Mouse (Mus musculus) midbrain, embryonic 12.5 days (tissue): ENCODE measurements around the gene Cited4. TPM values are rescaled to one million over a fixed set of nuclear protein-coding genes. Genes with fewer than 3 reads are reported as not detected.
A peak's percentile ranks its signal among the peaks of the same experiment; 100 is the strongest.

Experiments
- ATAC-seq: fragments of 200-750 bp; cut with Nextera tagmentation; 2 replicates; pipeline ENCODE4 v1.8.0; 2017; ENCODE audit warnings: low read depth, moderate TSS enrichment, moderate library complexity; ENCODE audit not compliant: low FRiP score
- H3K27ac ChIP-seq: fragments of 300-500 bp; sonication (generic); replicated peaks from 2 replicates; pipeline ENCODE4 v1.5.1; 2016; ENCODE audit warnings: mild to moderate bottlenecking
- H3K27me3 ChIP-seq: fragments of 300-500 bp; sonication (generic); 2 replicates; pipeline ENCODE4 v1.6.1; 2016; ENCODE audit warnings: mild to moderate bottlenecking
- H3K36me3 ChIP-seq: fragments of 300-500 bp; sonication (generic); 2 replicates; pipeline ENCODE4 v1.6.1; 2016
- H3K4me1 ChIP-seq: fragments of 300-500 bp; sonication (generic); 2 replicates; pipeline ENCODE4 v1.6.1; 2016
- H3K4me2 ChIP-seq: fragments of 300-500 bp; sonication (generic); replicated peaks from 2 replicates; pipeline ENCODE4 v1.6.1; 2016; ENCODE audit warnings: mild to moderate bottlenecking, moderate library complexity
- H3K4me3 ChIP-seq: fragments of 300-500 bp; sonication (generic); 2 replicates; pipeline ENCODE4 v1.5.1; 2016; ENCODE audit warnings: mild to moderate bottlenecking
- H3K9ac ChIP-seq: fragments of 300-500 bp; sonication (generic); replicated peaks from 2 replicates; pipeline ENCODE4 v1.6.1; 2016; ENCODE audit warnings: mild to moderate bottlenecking, moderate library complexity
- H3K9me3 ChIP-seq: fragments of 300-500 bp; sonication (generic); 2 replicates; pipeline ENCODE4 v1.6.1; 2016; ENCODE audit warnings: mild to moderate bottlenecking
- WGBS: fragments of 180-500 bp; shearing (Covaris S2); methylation state at CpG from one replicate; pipeline ENCODE4 v1.1.7; 2016; 5-methylcytosine and 5-hydroxymethylcytosine counted together
- polyA plus RNA-seq: library from polyadenylated mRNA; unstranded; fragments of >200 nt; fragmentation: Nextera tagmentation; extraction: Ambion mirVana; gene quantifications from 2 replicates; pipeline ENCODE4 v1.2.1, GENCODE M21; 2016

Cited4 gene
- 5.3 and 5.4 TPM in 2 replicates for polyA plus RNA-seq

- H3K27me3 ChIP-seq: peaks cover 58% of the 10 kb centered on the region
- H3K4me1 ChIP-seq: peaks cover 16% of the 10 kb centered on the region
- WGBS: under 1% methylated on average over 50 of the region's 50 CpGs
- H3K4me2 ChIP-seq: peak within 1 kb of the TSS; percentile 96
- no peak within 1 kb of the TSS for H3K27ac ChIP-seq
- peak within 1 kb of the TSS; percentile 54 for H3K9ac ChIP-seq
- H3K36me3 ChIP-seq: no peaks in the 10 kb centered on the region
- peak within 1 kb of the TSS; percentile 54 for H3K4me3 ChIP-seq
- H3K9me3 ChIP-seq: no peaks in the 10 kb centered on the region
- peak; percentile 90 for ATAC-seq
These were observed at the start of gene Cited4 for GRCm38 (mm10) chr4:120666358-120667024. TSS of gene Cited4 (plus strand) at chr4:120666572.

GRCm38 (mm10) chr4:120627728-120628127, 38.6 kb upstream of the Cited4 start:
- Histone ChIP-seq H3K4me2 (no peak overlapping the region), H3K27me3 (no peaks in the 10 kb centered on the region), H3K36me3 (no peaks in the 10 kb centered on the region), H3K4me3 (no peak overlapping the region), H3K9ac (no peak overlapping the region), H3K4me1 (no peaks in the 10 kb centered on the region), H3K9me3 (no peaks in the 10 kb centered on the region), H3K27ac (no peak overlapping the region)
- WGBS: 86% methylated on average over 6 of the region's 6 CpGs
- ATAC-seq: no peak

GRCm38 (mm10) chr4:120630218-120630931, 36.0 kb upstream of the Cited4 start:
- Histone ChIP-seq H3K4me3 (no peak overlapping the region), H3K27ac (no peak overlapping the region), H3K4me2 (no peak overlapping the region), H3K36me3 (no peaks in the 10 kb centered on the region), H3K4me1 (no peaks in the 10 kb centered on the region), H3K27me3 (no peaks in the 10 kb centered on the region), H3K9ac (no peak overlapping the region), H3K9me3 (no peaks in the 10 kb centered on the region)
- no peak for ATAC-seq
- 86% methylated on average over 8 of the region's 8 CpGs for WGBS

- Histone ChIP-seq H3K4me3 (no peak overlapping the region), H3K27ac (no peak overlapping the region), H3K9me3 (no peaks in the 10 kb centered on the region), H3K4me2 (no peak overlapping the region), H3K9ac (no peak overlapping the region), H3K27me3 (no peaks in the 10 kb centered on the region), H3K36me3 (no peaks in the 10 kb centered on the region), H3K4me1 (no peaks in the 10 kb centered on the region)
- ATAC-seq: no peak
- 75% methylated on average over 6 of the region's 6 CpGs for WGBS
These were observed 34.5 kb upstream of the Cited4 start for GRCm38 (mm10) chr4:120631828-120632227.

- no peaks in the 10 kb centered on the region for H3K36me3 ChIP-seq
- H3K27ac ChIP-seq: no peak overlapping the region
- no peak for ATAC-seq
- no peak overlapping the region for H3K9ac ChIP-seq
- H3K4me1 ChIP-seq: peaks cover 3% of the 10 kb centered on the region; the same call in 1 of the 2 replicates
- no peaks in the 10 kb centered on the region for H3K27me3 ChIP-seq
- no peak overlapping the region for H3K4me3 ChIP-seq
- 81% methylated on average over 2 of the region's 2 CpGs for WGBS
- H3K4me2 ChIP-seq: no peak overlapping the region
- H3K9me3 ChIP-seq: no peaks in the 10 kb centered on the region
These were observed 31.0 kb upstream of the Cited4 start for GRCm38 (mm10) chr4:120635351-120635750.

- 93% methylated on average over 6 of the region's 6 CpGs for WGBS
- ATAC-seq: no peak
These were observed 24.4 kb upstream of the Cited4 start for GRCm38 (mm10) chr4:120641946-120642345.

GRCm38 (mm10) chr4:120643899-120644298, 22.5 kb upstream of the Cited4 start:
- H3K4me1 ChIP-seq: peaks cover 3% of the 10 kb centered on the region; the same call in 1 of the 2 replicates
- no peak overlapping the region for H3K4me2 ChIP-seq
- H3K9ac ChIP-seq: no peak overlapping the region
- H3K4me3 ChIP-seq: no peak overlapping the region
- H3K27me3 ChIP-seq: peaks cover 16% of the 10 kb centered on the region
- no peak overlapping the region for H3K27ac ChIP-seq
- WGBS: 90% methylated on average over 3 of the region's 3 CpGs
- H3K36me3 ChIP-seq: no peaks in the 10 kb centered on the region
- ATAC-seq: no peak
- no peaks in the 10 kb centered on the region for H3K9me3 ChIP-seq

More at GRCm38 (mm10) chr4:120641946-120642345, 24.4 kb upstream of the Cited4 start:
- Histone ChIP-seq H3K36me3 (no peaks in the 10 kb centered on the region), H3K4me3 (no peak overlapping the region), H3K27me3 (no peaks in the 10 kb centered on the region), H3K4me2 (no peak overlapping the region), H3K27ac (no peak overlapping the region), H3K9me3 (no peaks in the 10 kb centered on the region), H3K9ac (no peak overlapping the region), H3K4me1 (peaks cover 3% of the 10 kb centered on the region; the same call in 1 of the 2 replicates)

GRCm38 (mm10) chr4:120649369-120650207, 16.8 kb upstream of the Cited4 start:
- H3K9ac ChIP-seq: peak overlapping the region; percentile 63
- no peak overlapping the region for H3K27ac ChIP-seq
- WGBS: 4% methylated on average over 55 of the region's 55 CpGs
- H3K36me3 ChIP-seq: no peaks in the 10 kb centered on the region
- ATAC-seq: peak; percentile 86
- peak overlapping the region; percentile 95 for H3K4me2 ChIP-seq
- peaks cover 11% of the 10 kb centered on the region for H3K4me1 ChIP-seq
- peaks cover 51% of the 10 kb centered on the region for H3K27me3 ChIP-seq
- H3K9me3 ChIP-seq: no peaks in the 10 kb centered on the region
- H3K4me3 ChIP-seq: peak overlapping the region; percentile 56

GRCm38 (mm10) chr4:120650208-120650592, 16.2 kb upstream of the Cited4 start:
- Histone ChIP-seq H3K9me3 (no peaks in the 10 kb centered on the region), H3K27me3 (peaks cover 55% of the 10 kb centered on the region), H3K9ac (peak overlapping the region; percentile 63), H3K4me3 (peak overlapping the region; percentile 56), H3K4me1 (peaks cover 11% of the 10 kb centered on the region), H3K27ac (no peak overlapping the region), H3K4me2 (peak overlapping the region; percentile 95), H3K36me3 (no peaks in the 10 kb centered on the region)
- no peak for ATAC-seq
- WGBS: 26% methylated on average over 7 of the region's 7 CpGs

- Histone ChIP-seq H3K36me3 (no peaks in the 10 kb centered on the region), H3K4me2 (no peak overlapping the region), H3K9ac (no peak overlapping the region), H3K9me3 (no peaks in the 10 kb centered on the region), H3K27me3 (peaks cover 27% of the 10 kb centered on the region), H3K4me3 (no peak overlapping the region), H3K4me1 (no peaks in the 10 kb centered on the region), H3K27ac (no peak overlapping the region)
- no peak for ATAC-seq
- 83% methylated on average over 8 of the region's 8 CpGs for WGBS
These were observed 10.5 kb upstream of the Cited4 start for GRCm38 (mm10) chr4:120655898-120656297.

GRCm38 (mm10) chr4:120660485-120660884, 5.9 kb upstream of the Cited4 start:
- no peak for ATAC-seq
- Histone ChIP-seq H3K9ac (no peak overlapping the region), H3K4me3 (no peak overlapping the region), H3K36me3 (no peaks in the 10 kb centered on the region), H3K9me3 (no peaks in the 10 kb centered on the region), H3K4me1 (no peaks in the 10 kb centered on the region), H3K27ac (no peak overlapping the region), H3K4me2 (no peak overlapping the region), H3K27me3 (peaks cover 13% of the 10 kb centered on the region)
- WGBS: 74% methylated on average over 4 of the region's 4 CpGs

GRCm38 (mm10) chr4:120664601-120665000, 1.8 kb upstream of the Cited4 start:
- H3K4me3 ChIP-seq: no peak overlapping the region
- no peak overlapping the region for H3K4me2 ChIP-seq
- H3K27me3 ChIP-seq: peaks cover 44% of the 10 kb centered on the region
- ATAC-seq: no peak
- H3K9me3 ChIP-seq: no peaks in the 10 kb centered on the region
- no peaks in the 10 kb centered on the region for H3K36me3 ChIP-seq
- H3K4me1 ChIP-seq: peaks cover 16% of the 10 kb centered on the region
- no peak overlapping the region for H3K27ac ChIP-seq
- H3K9ac ChIP-seq: no peak overlapping the region
- 86% methylated on average over 2 of the region's 2 CpGs for WGBS
